Mouse (Mus musculus) layer of hippocampus, adult 18-20 months (tissue): ENCODE data around the gene Mier3. TPM values are rescaled to one million over a fixed set of nuclear protein-coding genes. Genes with fewer than 3 reads are reported as not detected.
"Not testable (repeated sequence)": the region's sequence is repeated elsewhere in the genome, so short reads cannot be mapped to it uniquely, and the experiment has no call there.

Experiments
- DNase-seq, 2 experiments: peaks; one replicate each; pipeline ENCODE4 v3.0.0; 2022; ENCODE audit warnings: low spot score in 2 of 2
- total RNA-seq, 2 experiments: library from RNA; stranded (reverse); gene quantifications; 2 replicates each; pipeline ENCODE4 v1.2.3; 2021

Mier3 gene
- total RNA-seq, 2 experiments from 2014 or later, result 27.6 to 28.0 TPM

DNA sequence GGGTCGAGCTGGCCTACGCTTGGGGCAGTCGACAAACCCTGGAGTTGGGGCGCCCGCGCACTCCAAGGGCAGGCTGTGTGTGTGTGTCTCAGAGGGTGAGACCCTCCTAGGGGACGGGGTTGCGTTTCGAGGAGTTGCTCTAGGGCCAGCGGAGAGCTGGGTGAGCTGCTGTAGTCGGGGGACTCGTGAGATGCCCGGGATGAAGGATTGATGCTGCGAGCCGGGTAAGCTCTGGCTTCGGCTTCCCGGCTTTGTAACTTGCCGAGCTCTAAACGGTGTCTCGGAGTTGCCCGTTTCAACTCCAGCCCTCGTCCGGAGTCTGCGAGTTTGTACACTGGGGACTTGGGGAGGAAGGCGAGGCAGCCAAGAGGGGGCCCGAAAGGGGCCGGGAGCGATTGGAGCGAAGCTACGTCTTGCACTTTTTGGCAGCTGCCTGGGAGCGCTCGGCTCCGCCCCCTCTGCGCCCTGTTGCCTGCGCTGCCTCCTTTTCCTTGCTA, 6.6 kb downstream of the Mier3 start:
- peak; percentile 25 to 62 for DNase-seq

DNA sequence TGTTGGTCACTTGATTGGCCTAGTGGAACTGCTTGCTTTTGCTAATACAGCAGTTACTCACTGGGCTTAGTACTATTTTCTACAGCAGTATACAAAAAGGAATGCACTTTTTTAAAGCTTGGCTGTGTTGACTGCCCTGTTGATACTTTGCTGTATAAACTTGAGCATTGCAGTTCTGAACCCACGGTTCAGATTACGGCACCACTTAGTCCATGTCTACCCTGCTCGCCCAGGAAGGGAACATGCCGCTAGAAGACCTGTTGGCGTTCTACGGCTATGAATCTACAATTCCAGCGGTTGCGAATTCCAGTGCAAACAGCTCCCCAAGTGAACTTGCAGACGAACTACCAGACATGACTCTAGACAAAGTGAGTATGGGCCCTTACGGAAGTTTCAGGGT, 22.6 kb downstream of the Mier3 start:
- DNase-seq, result no peak

DNA sequence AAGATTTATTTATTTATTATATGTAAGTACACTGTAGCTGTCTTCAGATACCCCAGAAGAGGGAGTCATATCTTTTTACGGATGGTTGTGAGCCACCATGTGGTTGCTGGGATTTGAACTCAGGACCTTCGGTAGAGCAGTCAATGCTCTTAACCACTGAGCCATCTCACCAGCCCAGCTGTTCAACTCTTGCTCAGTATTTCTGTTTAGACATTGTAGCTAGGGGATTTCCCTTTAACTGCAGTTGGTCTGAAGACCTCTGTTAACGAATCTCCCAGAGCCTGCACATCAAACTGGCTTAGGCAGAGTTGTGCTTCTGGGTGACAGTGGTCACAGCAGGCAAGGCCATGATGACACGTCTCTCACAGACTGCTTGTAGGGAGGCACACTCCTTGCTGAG, 23.2 kb downstream of the Mier3 start:
- DNase-seq, result not testable (repeated sequence)

DNA sequence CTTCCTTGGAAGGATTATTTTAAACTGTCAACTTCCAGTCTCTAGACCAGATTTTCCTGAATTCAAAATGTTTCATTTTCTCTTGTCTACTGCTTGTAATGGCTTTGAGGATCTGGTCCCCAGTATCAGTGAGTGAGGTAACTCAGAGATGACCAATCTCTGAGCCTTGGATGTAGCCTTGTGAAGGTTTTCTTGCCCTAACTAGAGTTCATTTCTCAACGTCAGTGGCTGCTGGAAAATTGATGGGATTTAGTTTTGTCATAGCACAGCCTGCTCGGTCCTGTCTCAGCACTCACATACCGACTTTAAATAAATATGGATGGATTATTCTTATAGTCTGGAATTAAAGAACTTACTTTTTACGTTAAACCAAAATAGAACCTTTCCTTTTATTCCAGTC, 29.8 kb downstream of the Mier3 start:
- DNase-seq, result no peak

- no peak for DNase-seq
Measured at GRCm38 (mm10) chr13:111719726-111720125, 38.9 kb downstream of the Mier3 start.

DNA sequence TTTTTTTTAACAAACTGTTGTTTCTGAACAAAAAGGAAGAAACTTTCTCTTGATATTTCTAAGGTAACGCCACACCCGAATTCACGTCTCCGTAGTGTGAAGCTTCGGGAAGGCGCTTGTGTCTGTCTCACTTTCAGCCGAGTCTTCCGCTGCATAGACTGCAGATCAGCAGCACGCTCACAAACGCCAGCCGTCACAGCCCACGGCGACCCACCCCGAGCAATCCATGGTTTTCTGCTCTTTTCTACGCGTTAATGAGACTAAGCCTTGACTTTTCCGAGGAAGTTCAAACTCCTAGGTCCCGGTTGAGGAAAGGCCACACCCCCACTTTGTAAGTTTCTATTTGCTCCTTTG, 44.0 kb downstream of the Mier3 start:
- no peak for DNase-seq

GRCm38 (mm10) chr13:111725165-111726077, 44.6 kb downstream of the Mier3 start:
- peak; percentile 86 to 95 for DNase-seq

DNA sequence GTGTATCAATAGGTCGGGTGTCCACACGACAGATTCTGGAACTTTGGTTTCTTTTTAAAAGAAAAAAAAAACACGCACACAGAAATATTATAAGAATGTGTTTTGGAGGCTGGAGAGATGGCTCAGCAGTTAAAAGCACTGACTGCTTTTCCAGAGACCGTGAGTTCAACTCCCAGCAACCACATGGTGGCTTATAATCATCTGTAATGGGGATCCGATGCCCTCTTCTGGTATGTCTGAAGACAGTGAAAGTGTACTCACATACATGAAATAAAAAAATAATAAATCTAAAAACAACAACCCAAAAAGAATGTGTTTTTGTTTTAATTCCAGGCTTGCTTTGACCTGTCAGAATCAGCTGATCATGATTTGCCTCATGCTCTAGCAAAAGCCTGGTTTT, 46.1 kb downstream of the Mier3 start:
- no peak for DNase-seq

DNA sequence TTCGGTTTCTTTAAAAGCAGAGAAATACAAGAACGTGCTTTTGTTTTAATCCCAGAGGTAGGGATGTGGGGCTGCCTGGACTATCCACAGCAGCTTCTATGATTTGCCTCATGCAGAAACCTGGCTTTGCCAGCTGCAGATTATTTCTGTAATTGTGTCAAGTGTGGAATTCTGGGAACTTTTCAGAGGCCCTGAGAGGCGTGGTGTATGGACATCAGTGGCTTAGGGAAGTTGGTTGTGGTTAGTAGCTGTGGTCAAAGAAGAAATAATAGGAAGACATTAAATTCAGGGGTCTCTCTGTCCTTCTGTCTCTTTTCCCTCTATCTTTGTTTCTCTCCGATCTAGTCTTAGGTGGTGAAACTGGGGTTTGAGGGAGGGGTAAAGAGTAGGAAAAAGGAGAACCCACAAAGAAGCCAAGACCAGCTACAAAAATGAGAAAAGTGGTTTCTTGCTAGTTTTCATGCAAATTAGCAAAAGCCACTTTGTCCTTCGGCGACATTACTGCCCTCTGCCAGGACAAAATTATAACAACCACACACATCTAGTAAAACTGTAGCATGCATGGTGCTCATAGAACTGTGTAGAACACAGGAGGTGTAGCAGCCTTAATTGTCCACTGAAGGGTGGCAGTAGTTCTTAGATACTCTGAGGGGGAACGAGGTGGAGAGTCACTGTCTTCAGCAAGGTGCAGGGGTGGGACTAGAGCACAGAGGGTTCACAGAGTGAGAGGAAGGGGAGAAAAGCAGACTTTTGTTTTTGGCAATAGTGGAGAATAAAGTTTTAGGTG, 60.6 kb downstream of the Mier3 start:
- no peak for DNase-seq

DNA sequence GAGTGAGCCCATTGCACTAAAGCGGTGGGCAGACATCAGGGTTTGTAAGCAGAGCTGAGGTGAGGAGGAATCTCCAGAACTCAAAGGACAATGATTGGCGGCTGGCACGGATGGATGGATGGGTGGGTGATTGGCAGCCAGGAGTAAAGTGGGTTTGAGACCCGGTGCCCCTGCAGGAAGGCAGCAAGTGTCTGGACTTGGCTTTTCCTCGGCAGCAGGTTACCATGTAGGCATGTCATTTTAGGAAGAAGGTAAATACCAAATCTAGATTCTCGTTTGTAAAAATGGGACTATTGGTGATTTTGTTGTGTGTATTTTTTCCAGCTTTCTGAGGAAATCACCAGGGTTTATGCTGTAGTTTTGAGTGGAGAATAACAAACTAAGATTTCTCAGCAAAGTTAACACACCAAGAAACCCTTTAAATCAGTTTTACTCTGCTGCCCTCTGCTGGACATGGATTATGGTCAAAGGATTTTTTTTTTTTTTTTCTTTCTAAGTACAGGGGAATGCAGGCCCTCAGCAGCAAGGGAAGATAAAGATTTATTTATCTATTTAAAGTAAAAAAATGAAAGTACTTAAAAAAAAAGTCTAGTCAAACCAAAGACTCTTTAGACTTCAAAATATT, 61.3 kb downstream of the Mier3 start:
- peak in 1 of 2 experiments; percentile 71 for DNase-seq

DNA sequence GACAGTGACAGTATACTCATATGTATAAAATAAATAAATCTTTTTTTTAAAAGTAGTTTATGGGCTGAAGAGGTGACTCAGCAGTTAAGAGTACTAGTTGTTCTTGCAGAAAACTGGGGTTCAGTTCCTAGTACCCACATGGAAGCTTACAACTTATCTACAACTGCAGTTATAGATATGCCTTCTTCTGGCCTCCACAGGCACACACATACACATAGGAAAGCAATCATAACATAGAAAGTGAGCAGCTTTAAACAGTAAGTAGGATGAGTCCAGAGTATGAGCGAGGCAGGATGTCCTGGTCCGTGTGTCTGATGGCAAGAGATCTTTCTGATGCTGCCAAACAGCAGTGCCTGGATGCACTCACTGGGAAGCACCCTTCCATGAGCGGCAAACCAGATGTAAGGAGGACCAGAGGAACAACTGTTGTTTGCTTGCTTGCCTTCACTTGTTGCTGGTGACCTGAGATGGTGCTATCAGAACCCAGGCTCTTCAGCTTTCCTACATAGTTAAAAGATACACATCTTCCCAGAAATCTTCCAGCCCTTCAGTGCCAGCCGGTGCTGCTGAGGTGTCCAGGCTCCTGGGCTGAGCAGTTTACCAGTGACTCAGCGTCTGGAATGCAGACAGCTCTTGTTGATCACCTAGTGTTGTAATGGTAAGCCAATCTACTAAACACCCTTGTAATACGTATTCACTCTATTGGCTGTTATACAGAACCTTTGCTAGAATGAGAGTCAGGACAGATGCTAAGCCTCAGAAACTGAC, 63.6 kb downstream of the Mier3 start:
- DNase-seq, result no peak

DNA sequence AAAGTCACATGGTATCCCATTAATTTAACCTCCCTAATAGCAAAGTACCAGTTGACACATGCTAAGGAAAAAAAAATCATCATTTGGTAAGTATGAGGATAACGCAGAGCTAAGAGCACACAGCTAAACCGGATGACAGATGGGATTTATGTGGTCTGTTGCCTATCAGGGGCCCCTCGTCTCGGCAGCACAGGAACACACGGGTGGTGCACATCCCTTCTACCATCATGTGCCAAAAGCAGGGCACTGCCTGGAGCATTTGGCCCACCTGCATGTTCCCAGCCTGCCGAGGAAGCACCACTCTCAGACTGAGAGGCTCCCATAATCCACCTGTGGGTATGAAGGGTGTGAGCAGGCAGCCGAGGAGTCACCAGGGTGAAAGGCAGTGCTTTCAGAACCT, 64.4 kb downstream of the Mier3 start:
- no peak for DNase-seq

DNA sequence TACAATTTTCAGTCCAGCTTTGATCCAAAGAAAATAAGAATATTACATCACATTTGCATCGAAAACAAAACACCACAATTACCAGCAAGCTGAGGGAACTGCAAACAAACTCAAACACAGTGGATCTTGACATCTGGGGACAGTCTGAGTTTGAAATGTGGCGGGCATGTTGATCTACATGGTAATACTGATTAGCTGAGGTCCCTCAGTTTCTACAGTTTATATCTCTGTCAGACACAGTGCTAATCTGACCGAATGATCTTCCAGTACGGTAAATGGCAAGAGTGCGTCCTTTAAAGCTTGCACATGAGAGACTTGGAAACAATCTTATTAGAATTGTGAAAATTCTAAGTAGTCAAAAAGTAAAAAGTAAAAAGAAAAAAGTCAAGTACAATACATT, 66.1 kb downstream of the Mier3 start:
- DNase-seq, result no peak

GRCm38 (mm10) chr13:111748301-111749062, 67.7 kb downstream of the Mier3 start:
- DNase-seq, result no peak

GRCm38 (mm10) chr13:111753321-111753720, 72.5 kb downstream of the Mier3 start:
- DNase-seq, result no peak

DNA sequence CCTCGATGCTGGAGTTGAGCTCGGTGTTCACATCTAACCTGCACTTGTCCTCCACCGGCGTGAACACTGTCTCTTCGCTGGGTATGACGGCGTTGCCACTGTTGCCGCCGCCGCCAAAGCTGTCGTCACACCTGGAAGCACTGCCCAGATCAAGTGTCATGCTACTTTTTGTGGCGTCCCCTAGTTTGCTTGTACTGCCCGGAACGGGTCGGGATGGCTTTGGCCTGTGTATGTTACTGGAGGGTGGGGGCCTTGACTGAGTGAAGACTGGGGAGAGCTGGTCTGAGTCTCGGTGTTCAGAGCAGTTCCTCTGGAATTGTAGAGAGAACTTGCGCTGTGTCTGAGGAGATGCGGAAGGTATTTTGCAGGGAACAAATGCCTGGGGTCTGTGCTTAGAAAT, 74.6 kb downstream of the Mier3 start:
- DNase-seq, result no peak

- no peak for DNase-seq
Measured at GRCm38 (mm10) chr13:111755937-111756336, 75.2 kb downstream of the Mier3 start.

DNA sequence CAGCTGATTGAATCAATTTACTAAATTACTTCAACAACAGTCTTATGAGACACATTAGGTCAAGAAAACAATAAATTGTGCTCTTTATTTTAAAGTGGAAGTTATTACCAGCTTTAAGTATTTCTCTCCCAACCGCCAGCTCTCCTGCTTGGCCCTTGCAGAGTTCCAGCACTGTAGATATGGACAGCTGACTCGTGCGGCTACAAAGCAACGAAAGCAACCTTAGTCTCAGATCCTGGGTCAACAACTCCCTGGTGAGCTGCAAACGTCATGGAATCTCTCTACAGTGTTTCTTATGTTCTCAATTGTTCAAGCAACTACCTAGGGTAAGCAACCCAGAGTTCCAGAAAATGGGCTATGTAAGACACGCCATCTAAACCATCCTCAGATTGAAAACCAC, 76.2 kb downstream of the Mier3 start:
- DNase-seq, result no peak

- DNase-seq, result no peak
Measured at GRCm38 (mm10) chr13:111762526-111762925, 81.7 kb downstream of the Mier3 start.
